8 mouse cellular contexts compared by ENCODE assay signal in genomic region chr5:123015915-123016314, GRCm38 (mm10). TPM values are rescaled to one million over a fixed set of nuclear protein-coding genes. Genes with fewer than 3 reads are reported as not detected.
DNase-seq lines count a peak whose midpoint lies in the region; ATAC-seq and TF ChIP-seq lines count a peak whose summit lies in the region.

No protein-coding gene starts in this region.

- TF ChIP-seq CTCF in layer of hippocampus, adult 2 months (conservative IDR thresholded peaks at IDR 0.05) = no peak

- no peaks in the 10 kb centered on the region for H3K9me3 ChIP-seq in limb, embryonic 10.5 days (replicated peaks)
- no peaks in the 10 kb centered on the region for H3K9me3 ChIP-seq in midbrain, embryonic 16.5 days (replicated peaks; ENCODE audit: control insufficient read depth, low read length, poor library complexity, severe bottlenecking)

- whole genome bisulfite sequencing in limb, embryonic 10.5 days = 13% methylated on average over 8 of the region's 8 CpGs
- WGBS in midbrain, embryonic 16.5 days = 26% methylated on average over 8 of the region's 8 CpGs

- DNase-seq in layer of hippocampus, adult 2 months (ENCODE audit: low spot score in 2 of 2) = no peak
- no peak for DNase-seq in layer of hippocampus, adult 11-12 months (ENCODE audit: low spot score)
- DNase-seq in limb, embryonic 10.5 days (ENCODE audit: low spot score) = no peak
- no peak for DNase-seq in yolk sac, embryonic 10.5 days (ENCODE audit: low spot score)
- DNase-seq in thymus, postnatal 4 days = no peak
- DNase-seq in gastrocnemius, postnatal 25 days = no peak

- no peak for ATAC-seq in midbrain, embryonic 16.5 days

- H3K4me1 ChIP-seq in brown adipose tissue, adult 24 weeks (ENCODE audit: control insufficient read depth, insufficient read depth, insufficient read length, low read length) = peaks cover 28% of the 10 kb centered on the region
- peaks cover 60% of the 10 kb centered on the region for H3K4me1 ChIP-seq in limb, embryonic 10.5 days
- peaks cover 24% of the 10 kb centered on the region for H3K4me1 ChIP-seq in midbrain, embryonic 16.5 days (ENCODE audit: control insufficient read depth, insufficient read depth, low read length)

- H3K27me3 ChIP-seq in limb, embryonic 10.5 days (ENCODE audit: low read depth, poor library complexity, severe bottlenecking) = no peaks in the 10 kb centered on the region
- H3K27me3 ChIP-seq in midbrain, embryonic 16.5 days (ENCODE audit: control insufficient read depth, insufficient read depth, low read depth, low read length) = no peaks in the 10 kb centered on the region

- peak overlapping the region; percentile 83 for H3K4me2 ChIP-seq in midbrain, embryonic 16.5 days (ENCODE audit: low read length)

- peaks cover 8% of the 10 kb centered on the region for H3K36me3 ChIP-seq in limb, embryonic 10.5 days
- no peaks in the 10 kb centered on the region for H3K36me3 ChIP-seq in midbrain, embryonic 16.5 days (ENCODE audit: control insufficient read depth, insufficient read depth, low read length)

- H3K4me3 ChIP-seq in layer of hippocampus, adult 2 months = peak overlapping the region; percentile 75
- peak overlapping the region; percentile 81 for H3K4me3 ChIP-seq in brown adipose tissue, adult 24 weeks (ENCODE audit: insufficient read depth, low read depth, low read length)
- peak overlapping the region; percentile 83 for H3K4me3 ChIP-seq in limb, embryonic 10.5 days
- peak overlapping the region; percentile 79 for H3K4me3 ChIP-seq in midbrain, embryonic 16.5 days (ENCODE audit: low read depth, low read length)

- H3K9ac ChIP-seq in midbrain, embryonic 16.5 days (ENCODE audit: low read depth, low read length) = peak overlapping the region; percentile 83

- peak overlapping the region; percentile 89 for H3K27ac ChIP-seq in layer of hippocampus, adult 2 months
- peak overlapping the region; percentile 83 for H3K27ac ChIP-seq in brown adipose tissue, adult 24 weeks (replicated peaks; ENCODE audit: low read depth, low read length)
- peak overlapping the region; percentile 91 for H3K27ac ChIP-seq in limb, embryonic 10.5 days
- H3K27ac ChIP-seq in midbrain, embryonic 16.5 days (ENCODE audit: low read length) = no peak overlapping the region; the same call in 1 of the 2 replicates

RNA-seq across cellular contexts. Expression of gene Orai1, which starts 1.0 kb away (rescaled TPM):
- 10 to 100 TPM; 11.0 to 13.5 TPM for total RNA-seq in layer of hippocampus, adult 2 months (2021)
- polyA plus RNA-seq in brown adipose tissue, adult 24 weeks (2012; ENCODE audit: insufficient read depth, insufficient read length, missing spikeins) = 6.9 and 7.6 TPM in 2 replicates
- 10.2 and 11.5 TPM in 2 replicates for polyA plus RNA-seq in limb, embryonic 10.5 days (2016; fragmentation: Nextera tagmentation; extraction: Ambion mirVana)
- polyA plus RNA-seq in midbrain, embryonic 16.5 days (2015; fragmentation: Nextera tagmentation; extraction: Ambion mirVana) = 9.3 and 10.7 TPM in 2 replicates
- 10 to 100 TPM; 31.5 to 36.3 TPM for total RNA-seq in gastrocnemius, postnatal 25 days (2021)

RNA-seq across cellular contexts. Expression of gene Kdm2b, which starts 26.3 kb away (rescaled TPM):
- total RNA-seq in layer of hippocampus, adult 2 months (2021) = 10 to 100 TPM; 35.0 to 36.7 TPM
- polyA plus RNA-seq in brown adipose tissue, adult 24 weeks (2012; ENCODE audit: insufficient read depth, insufficient read length, missing spikeins) = 6.3 and 6.5 TPM in 2 replicates
- polyA plus RNA-seq in limb, embryonic 10.5 days (2016; fragmentation: Nextera tagmentation; extraction: Ambion mirVana) = 108 and 115 TPM in 2 replicates
- 117 and 123 TPM in 2 replicates for polyA plus RNA-seq in midbrain, embryonic 16.5 days (2015; fragmentation: Nextera tagmentation; extraction: Ambion mirVana)
- total RNA-seq in gastrocnemius, postnatal 25 days (2021) = 10 to 100 TPM; 12.8 to 14.3 TPM

RNA-seq across cellular contexts. Expression of gene Morn3, which starts 30.9 kb away (rescaled TPM):
- total RNA-seq in layer of hippocampus, adult 2 months (2021) = not detected
- polyA plus RNA-seq in brown adipose tissue, adult 24 weeks (2012; ENCODE audit: insufficient read depth, insufficient read length, missing spikeins) = not detected in 2 replicates
- not detected in 2 replicates for polyA plus RNA-seq in limb, embryonic 10.5 days (2016; fragmentation: Nextera tagmentation; extraction: Ambion mirVana)
- 0.62 and 1.7 TPM in 2 replicates for polyA plus RNA-seq in midbrain, embryonic 16.5 days (2015; fragmentation: Nextera tagmentation; extraction: Ambion mirVana)
- not detected for total RNA-seq in gastrocnemius, postnatal 25 days (2021)

RNA-seq across cellular contexts. Expression of gene Tmem120b, which starts 52.3 kb away (rescaled TPM):
- total RNA-seq in layer of hippocampus, adult 2 months (2021) = 10 to 100 TPM; 17.8 to 19.6 TPM
- polyA plus RNA-seq in brown adipose tissue, adult 24 weeks (2012; ENCODE audit: insufficient read depth, insufficient read length, missing spikeins) = 91.8 and 116 TPM in 2 replicates
- polyA plus RNA-seq in limb, embryonic 10.5 days (2016; fragmentation: Nextera tagmentation; extraction: Ambion mirVana) = 9.7 and 12.4 TPM in 2 replicates
- polyA plus RNA-seq in midbrain, embryonic 16.5 days (2015; fragmentation: Nextera tagmentation; extraction: Ambion mirVana) = 16.9 and 18.7 TPM in 2 replicates
- total RNA-seq in gastrocnemius, postnatal 25 days (2021) = 10 to 100 TPM; 14.1 to 15.3 TPM

Comparison
In these comparisons a context has a peak if more than half of its experiments do, and no peak if none do; other contexts are left out.
1. RNA of gene Kdm2b, which starts 26.3 kb away (polyA plus RNA-seq): 117 to 123 TPM in midbrain, embryonic 16.5 days and 108 to 115 TPM in limb, embryonic 10.5 days; 6.3 to 6.5 TPM in brown adipose tissue, adult 24 weeks; every median in the first group is over 10 times any median in the second.
2. Peak in every context shown above with its lines, with median percentiles within 50 percentile points of each other: H3K4me3 ChIP-seq.